Mouse (Mus musculus) E14TG2a.4 (cell line): ENCODE results near the gene Actg2.
A peak's percentile ranks its signal among the peaks of the same experiment; 100 is the strongest.
"Not testable (repeated sequence)": the region's sequence is repeated elsewhere in the genome, so short reads cannot be mapped to it uniquely, and the experiment has no call there.

Source experiments
- H3K27me3 ChIP-seq: 2 replicates; pipeline ENCODE4 v1.6.1; 2014; ENCODE audit warnings: low read length, control low read depth; ENCODE audit not compliant: insufficient read depth
- H3K36me3 ChIP-seq: 2 replicates; pipeline ENCODE4 v1.6.1; 2014; ENCODE audit warnings: low read length, control low read depth; ENCODE audit not compliant: insufficient read depth
- H3K4me1 ChIP-seq: replicated peaks from 2 replicates; pipeline ENCODE4 v1.6.1; 2014; ENCODE audit warnings: low read depth, low read length, control low read depth
- H3K4me3 ChIP-seq: replicated peaks from 2 replicates; pipeline ENCODE4 v1.5.1; 2014; ENCODE audit warnings: mild to moderate bottlenecking, low read length
- H3K9me3 ChIP-seq: 2 replicates; pipeline ENCODE4 v1.6.1; 2014; ENCODE audit warnings: low read length, control low read depth
- CTCF ChIP-seq: conservative IDR thresholded peaks from 2 replicates; pipeline ENCODE4 v1.5.1; 2014; ENCODE audit warnings: low read length
- NANOG ChIP-seq: IDR thresholded peaks from 2 replicates; pipeline ENCODE4 v1.6.1; 2014; ENCODE audit warnings: borderline replicate concordance, low read length, mixed read lengths
- POU5F1 ChIP-seq: IDR thresholded peaks from 2 replicates; pipeline ENCODE4 v1.6.1; 2014; ENCODE audit warnings: low read length, borderline replicate concordance

Gene Actg2

DNA sequence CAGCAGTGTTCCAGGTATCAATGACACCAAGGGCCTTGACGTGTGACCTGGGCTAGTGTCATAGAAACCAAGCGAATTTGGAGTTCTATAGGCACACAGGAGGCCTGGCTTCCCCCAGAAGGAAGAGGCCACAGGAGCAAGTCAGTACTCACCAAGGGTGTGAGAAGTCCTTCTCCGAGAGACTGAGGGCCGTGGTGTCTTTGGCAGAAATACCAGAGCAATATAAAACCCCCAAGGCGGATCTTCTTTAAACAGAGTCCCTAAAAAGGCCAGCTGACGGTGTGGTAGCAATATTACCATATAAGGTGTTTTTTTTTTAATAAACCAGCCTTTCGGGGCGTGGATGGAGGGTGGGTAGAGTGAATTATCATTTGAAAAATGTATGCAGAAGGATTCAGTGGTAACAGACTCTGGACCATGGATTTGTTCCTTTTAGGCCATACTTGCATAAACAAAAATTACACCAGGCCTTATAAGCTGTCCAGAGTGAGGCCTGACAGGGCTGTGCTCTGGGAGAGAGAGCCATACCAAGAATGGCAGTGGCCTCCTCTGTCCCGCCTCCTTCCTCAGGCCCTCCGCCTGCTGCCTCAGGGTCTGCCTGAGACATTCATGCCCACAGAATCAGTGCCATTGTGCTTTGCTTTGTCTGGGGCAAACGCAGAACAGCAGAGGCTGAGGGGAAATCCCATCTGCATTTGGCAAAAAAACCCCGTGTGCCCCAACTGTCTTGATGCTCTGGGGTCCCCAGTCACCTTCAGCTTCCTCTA is at the start of gene Actg2:
Gene Actg2, minus strand, starts transcription at position 238 of the 767 bp plus-strand sequence.
- Histone ChIP-seq H3K4me1 (peaks cover 4% of the 10 kb centered on the region; the same call in 1 of the 2 replicates), H3K36me3 (no peaks in the 10 kb centered on the region), H3K9me3 (no peaks in the 10 kb centered on the region), H3K27me3 (peaks cover 21% of the 10 kb centered on the region), H3K4me3 (no peak within 1 kb of the TSS)
- no peak for TF ChIP-seq CTCF
- no peak for TF ChIP-seq POU5F1
- no peak for TF ChIP-seq NANOG

GRCm38 (mm10) chr6:83585328-83585727 is 49.3 kb upstream of the Actg2 start:
- H3K9me3 ChIP-seq, H3K36me3 ChIP-seq, H3K4me1 ChIP-seq, H3K4me3 ChIP-seq: not testable (repeated sequence)
- peaks cover 14% of the 10 kb centered on the region for H3K27me3 ChIP-seq

DNA sequence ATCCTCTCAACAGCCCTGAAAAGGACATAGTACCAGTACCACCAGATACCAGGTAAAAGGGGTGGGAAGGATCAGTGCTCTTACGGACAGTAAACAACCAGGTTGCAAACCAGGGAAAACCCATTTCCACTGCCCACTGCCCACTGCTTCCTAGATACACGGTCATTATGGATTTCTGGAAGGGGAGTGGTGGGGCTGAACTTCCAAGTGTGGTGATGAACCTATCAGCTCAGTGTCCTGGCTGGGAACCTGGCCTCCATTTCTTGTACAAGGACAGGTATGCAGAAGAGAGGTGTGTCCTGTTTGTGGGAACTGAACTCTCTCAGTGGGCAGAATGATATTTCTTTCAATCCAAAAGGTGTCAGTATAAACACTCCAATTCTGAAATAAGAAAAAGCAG is 47.5 kb upstream of the Actg2 start:
- no peaks in the 10 kb centered on the region for H3K36me3 ChIP-seq
- TF ChIP-seq NANOG (no peak), POU5F1 (no peak), CTCF (no peak)
- peaks cover 16% of the 10 kb centered on the region for H3K27me3 ChIP-seq
- H3K9me3 ChIP-seq: no peaks in the 10 kb centered on the region
- H3K4me1 ChIP-seq: no peaks in the 10 kb centered on the region
- H3K4me3 ChIP-seq: no peak overlapping the region

DNA sequence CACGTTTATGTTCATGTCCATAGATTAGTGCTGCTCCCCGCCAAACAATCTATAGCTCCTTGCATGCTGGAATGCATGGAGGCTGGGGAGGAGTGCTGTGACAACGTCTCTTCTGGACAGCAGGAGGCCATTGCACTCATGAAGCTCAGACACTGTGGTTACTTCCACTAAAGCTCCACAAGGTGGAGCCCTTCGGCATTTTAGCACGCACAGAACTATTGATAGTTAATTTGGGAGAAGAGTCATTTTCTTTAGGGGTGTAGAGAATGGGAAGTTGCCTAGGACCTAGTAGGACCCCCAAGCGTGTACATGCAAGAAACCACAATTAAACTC is 46.8 kb upstream of the Actg2 start:
- Histone ChIP-seq H3K4me3 (no peak overlapping the region), H3K9me3 (no peaks in the 10 kb centered on the region), H3K4me1 (no peaks in the 10 kb centered on the region), H3K27me3 (peaks cover 16% of the 10 kb centered on the region), H3K36me3 (no peaks in the 10 kb centered on the region)
- TF ChIP-seq POU5F1 (no peak), CTCF (peak; percentile 68), NANOG (no peak)

DNA sequence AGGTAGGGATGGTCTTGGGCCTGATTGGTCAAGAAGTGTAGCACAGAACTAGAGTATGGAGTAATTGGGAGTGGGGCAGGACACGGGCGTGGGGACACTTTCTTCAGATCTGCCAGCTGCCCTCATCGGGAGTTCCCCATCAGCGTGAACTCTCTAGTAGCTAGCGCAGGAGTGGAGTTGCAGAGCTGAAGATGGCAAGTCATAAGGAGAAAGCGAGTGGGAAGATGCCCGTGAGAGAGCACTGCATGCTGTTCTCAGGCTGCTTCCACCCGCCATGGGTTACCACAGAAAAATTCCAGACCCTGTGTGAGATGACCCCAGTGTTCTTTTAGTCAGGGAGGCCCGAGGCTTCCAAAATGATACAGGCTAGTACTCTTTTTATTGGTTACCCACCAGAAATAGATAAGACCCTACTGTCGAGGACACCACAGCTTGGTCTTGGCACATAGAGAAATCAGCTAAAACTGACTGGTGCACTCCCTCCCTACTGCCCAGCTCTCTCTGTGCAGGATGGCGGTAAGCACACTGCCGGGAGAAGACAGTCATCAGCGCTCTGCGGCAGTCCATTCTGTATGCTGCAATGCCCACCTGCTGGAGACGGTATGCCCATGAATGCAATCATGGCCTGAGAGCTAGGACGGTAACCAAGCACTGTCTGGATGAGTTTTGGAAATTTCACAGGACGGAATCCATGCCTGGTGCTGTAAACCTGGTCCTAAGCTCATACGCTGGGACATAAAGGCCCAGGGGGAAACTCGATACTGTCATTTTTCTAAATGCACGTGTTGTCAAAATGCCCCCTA is 46.3 kb upstream of the Actg2 start:
- no peak for TF ChIP-seq NANOG
- TF ChIP-seq POU5F1: no peak
- Histone ChIP-seq H3K36me3 (no peaks in the 10 kb centered on the region), H3K4me1 (no peaks in the 10 kb centered on the region), H3K4me3 (no peak overlapping the region), H3K27me3 (peaks cover 16% of the 10 kb centered on the region), H3K9me3 (no peaks in the 10 kb centered on the region)

DNA sequence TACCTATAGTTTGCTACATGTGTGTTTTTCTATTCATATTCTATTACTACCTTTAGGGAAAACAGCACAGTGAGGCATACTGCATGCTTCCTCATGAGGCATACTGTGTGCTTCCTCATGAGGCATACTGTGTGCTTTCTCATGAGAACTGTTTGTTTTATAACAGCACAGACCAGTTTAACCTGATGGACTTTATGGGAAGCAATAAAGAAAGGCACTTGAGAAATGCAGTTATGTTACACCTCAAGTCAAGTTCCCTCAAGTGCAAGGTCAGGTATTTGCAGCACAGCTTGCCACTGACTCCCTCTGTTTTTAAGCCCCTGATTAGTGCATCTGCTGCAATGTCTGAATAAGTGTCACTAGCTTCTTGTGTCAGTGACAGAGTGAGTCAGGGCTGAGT is 41.5 kb upstream of the Actg2 start:
- Histone ChIP-seq H3K36me3 (no peaks in the 10 kb centered on the region), H3K9me3 (no peaks in the 10 kb centered on the region), H3K27me3 (peaks cover 22% of the 10 kb centered on the region), H3K4me1 (peaks cover 4% of the 10 kb centered on the region), H3K4me3 (no peak overlapping the region)
- TF ChIP-seq NANOG (no peak), POU5F1 (no peak), CTCF (no peak)

DNA sequence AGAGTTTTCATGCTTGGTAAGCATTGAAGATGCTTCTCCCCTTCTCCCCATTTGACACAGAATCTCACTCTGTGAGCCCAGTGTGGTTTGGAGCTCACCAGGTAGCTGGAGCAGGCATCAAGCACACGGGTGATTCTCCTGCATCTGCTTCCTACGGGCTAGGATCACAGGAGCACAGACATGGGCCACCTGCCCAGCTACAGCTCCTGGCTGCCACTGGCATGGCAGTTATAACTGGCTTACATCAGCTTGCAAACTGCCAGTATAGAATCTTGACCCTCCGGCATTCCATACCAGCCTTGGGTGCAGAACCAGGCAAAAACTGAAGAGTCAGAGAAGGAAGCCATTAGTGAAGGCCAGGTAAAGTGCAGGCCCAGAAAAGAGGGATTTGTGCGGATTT is 39.5 kb upstream of the Actg2 start:
- H3K36me3 ChIP-seq: no peaks in the 10 kb centered on the region
- H3K27me3 ChIP-seq: peaks cover 25% of the 10 kb centered on the region

GRCm38 (mm10) chr6:83572671-83573070 is 36.6 kb upstream of the Actg2 start, which contains the start of gene Stambp:
Stambp (minus strand) TSS chr6:83572729.
- Histone ChIP-seq H3K4me1 (peaks cover 20% of the 10 kb centered on the region), H3K9me3 (no peaks in the 10 kb centered on the region), H3K36me3 (no peaks in the 10 kb centered on the region), H3K27me3 (peaks cover 23% of the 10 kb centered on the region), H3K4me3 (peak within 1 kb of the TSS; percentile 83)
- TF ChIP-seq CTCF: no peak
- no peak for TF ChIP-seq NANOG
- TF ChIP-seq POU5F1: no peak

More for the DNA sequence above, 39.5 kb upstream of the Actg2 start:
- TF ChIP-seq POU5F1 (no peak), CTCF (no peak), NANOG (no peak)
- no peak overlapping the region for H3K4me3 ChIP-seq
- no peaks in the 10 kb centered on the region for H3K9me3 ChIP-seq
- peaks cover 12% of the 10 kb centered on the region for H3K4me1 ChIP-seq
